Mouse (Mus musculus) embryonic fibroblast, embryonic 13.5 days (primary cell): ENCODE data around the gene Dscam.

ENCODE experiments used
- CTCF ChIP-seq: IDR thresholded peaks from 2 replicates; pipeline ENCODE4 v1.5.1; 2011; ENCODE audit warnings: mild to moderate bottlenecking, control low read depth, low read length, moderate library complexity, borderline replicate concordance; ENCODE audit not compliant: insufficient read depth
- POLR2A ChIP-seq: IDR thresholded peaks from 2 replicates; pipeline ENCODE4 v1.6.1; 2011; ENCODE audit warnings: low read depth, mild to moderate bottlenecking, control low read depth, low read length, moderate library complexity

GRCm38 (mm10) chr16:97096709-97097108, 73.8 kb downstream of the Dscam start:
- TF ChIP-seq POLR2A = no peak
- TF ChIP-seq CTCF = no peak
